Mouse (Mus musculus): ENCODE measurements around the gene Pym1. TPM values are rescaled to one million over a fixed set of nuclear protein-coding genes. Genes with fewer than 3 reads are reported as not detected.
"Not testable (repeated sequence)": the region's sequence is repeated elsewhere in the genome, so short reads cannot be mapped to it uniquely, and the experiment has no call there.

Gene Pym1
- total RNA-seq (2017) = 30.7 to 38.7 TPM (median 34.9 TPM) in 3 replicates

DNA sequence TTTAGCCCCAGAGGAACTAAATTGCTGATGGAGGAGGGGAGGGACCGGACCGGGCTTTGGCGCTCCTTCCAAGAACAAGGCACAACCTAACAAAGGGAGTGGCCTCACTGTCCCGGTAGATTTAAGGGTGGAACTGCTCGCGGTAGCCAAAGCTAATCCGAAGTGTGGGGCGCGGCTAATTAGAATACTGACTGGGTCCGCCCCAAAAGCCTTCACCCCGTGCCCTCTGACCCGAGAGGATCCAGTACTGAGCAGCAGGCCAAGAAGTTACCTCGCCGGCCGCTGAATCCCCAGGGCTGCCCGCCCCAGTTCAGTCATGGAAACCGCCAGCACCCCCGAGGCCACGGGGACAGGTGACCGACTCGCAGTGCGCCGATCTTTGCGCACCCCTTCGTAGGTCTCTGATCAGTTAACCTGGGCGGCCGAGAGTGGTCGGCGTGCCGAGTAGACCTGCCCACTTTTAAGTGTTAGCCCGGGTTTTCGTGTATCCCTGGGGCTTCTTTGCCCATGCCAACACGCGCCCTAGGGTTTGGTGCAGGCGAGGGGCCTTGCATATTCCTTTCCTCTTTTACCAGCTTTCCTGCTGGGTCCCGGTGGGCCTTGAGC, at the start of gene Pym1:
Gene Pym1 (plus strand): TSS at position 244 of the 606 bp plus-strand sequence.
- ATAC-seq (replicated peaks; ENCODE audit: insufficient number of reproducible peaks, low FRiP score, low TSS enrichment, poor library complexity, severe bottlenecking) = peak; percentile 70

- no peak for ATAC-seq (replicated peaks; ENCODE audit: insufficient number of reproducible peaks, low FRiP score, low TSS enrichment, poor library complexity, severe bottlenecking)
Observed at GRCm38 (mm10) chr10:128699006-128699405, 48.7 kb upstream of the Pym1 start.

DNA sequence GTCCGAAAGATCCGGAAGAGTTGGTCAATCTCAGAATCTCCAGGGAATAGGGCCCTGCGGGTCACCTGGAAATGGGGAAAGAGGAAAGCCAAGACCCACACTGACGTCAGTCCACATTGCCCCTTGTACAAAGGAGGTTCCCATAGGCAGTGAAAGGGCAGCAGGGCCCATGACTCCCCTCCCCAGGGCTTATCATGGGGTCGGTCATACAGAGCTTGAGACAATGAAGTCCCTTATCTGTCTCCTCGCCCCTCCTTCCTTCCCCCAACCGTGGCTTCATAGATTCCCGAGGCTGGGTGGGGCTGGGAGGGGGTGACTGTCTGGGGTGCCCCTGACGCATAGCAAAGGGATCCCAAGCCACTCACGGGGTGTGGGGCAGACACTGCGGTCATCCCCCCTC, 48.1 kb upstream of the Pym1 start:
- no peak for ATAC-seq (replicated peaks; ENCODE audit: insufficient number of reproducible peaks, low FRiP score, low TSS enrichment, poor library complexity, severe bottlenecking)

- no peak for ATAC-seq (replicated peaks; ENCODE audit: insufficient number of reproducible peaks, low FRiP score, low TSS enrichment, poor library complexity, severe bottlenecking)
Observed at GRCm38 (mm10) chr10:128700712-128701111, 47.0 kb upstream of the Pym1 start.

DNA sequence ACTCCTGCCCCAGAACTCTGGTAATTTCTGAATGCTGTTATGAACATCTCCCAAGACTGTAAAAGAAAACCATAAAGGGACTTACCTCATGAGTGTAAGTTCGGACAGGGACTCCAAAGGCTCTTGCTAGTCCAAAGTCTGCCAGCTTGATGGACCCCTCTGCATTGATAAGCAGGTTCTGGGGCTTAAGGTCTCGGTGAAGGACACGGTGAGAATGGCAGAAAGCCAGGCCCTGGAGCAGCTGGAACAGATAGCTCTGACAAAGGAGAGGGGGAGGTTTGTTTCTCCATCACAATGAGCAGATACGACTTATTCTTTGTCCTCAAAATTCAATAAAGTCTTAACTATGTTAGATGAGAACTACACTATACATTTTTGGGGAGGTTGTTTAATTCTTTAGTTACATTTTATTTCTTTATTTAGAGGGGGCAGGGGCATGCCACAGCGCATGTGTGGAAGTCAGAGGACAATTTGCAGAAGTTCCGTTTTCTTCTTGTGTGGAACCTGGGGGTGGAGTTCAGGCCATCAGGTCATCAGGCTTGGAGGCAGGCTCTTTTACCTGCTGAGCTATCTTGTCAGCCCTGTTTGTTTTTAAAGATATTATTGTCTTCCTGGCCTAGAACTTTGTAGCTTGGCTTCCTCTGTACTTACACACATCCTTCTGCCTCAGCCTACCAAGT, 45.2 kb upstream of the Pym1 start:
- no peak for ATAC-seq (replicated peaks; ENCODE audit: insufficient number of reproducible peaks, low FRiP score, low TSS enrichment, poor library complexity, severe bottlenecking)

DNA sequence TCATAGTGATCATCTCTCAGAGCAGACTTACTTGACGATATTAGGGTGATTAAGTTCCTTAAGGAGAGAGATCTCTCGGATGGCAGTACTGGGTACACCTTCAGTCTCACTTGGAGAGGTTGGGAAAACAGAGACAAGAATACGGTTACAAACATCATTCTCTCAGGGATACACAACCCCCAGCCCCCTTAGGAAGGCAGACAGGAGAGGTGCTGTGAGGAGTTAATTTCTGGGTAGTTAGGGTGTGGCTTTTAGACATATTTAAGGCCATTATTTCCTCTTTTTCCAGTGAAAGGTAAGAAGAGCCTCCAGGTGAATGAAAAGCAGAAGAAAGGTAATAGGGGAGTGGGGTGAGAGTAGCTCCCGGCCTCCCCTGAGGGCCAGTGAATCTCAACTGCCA, 43.8 kb upstream of the Pym1 start, which contains the start of gene Pmel:
Gene Pmel (plus strand): TSS at position 301 of the 400 bp plus-strand sequence.
- ATAC-seq (replicated peaks; ENCODE audit: insufficient number of reproducible peaks, low FRiP score, low TSS enrichment, poor library complexity, severe bottlenecking) = no peak

- ATAC-seq (replicated peaks; ENCODE audit: insufficient number of reproducible peaks, low FRiP score, low TSS enrichment, poor library complexity, severe bottlenecking) = peak; percentile 73
Observed at GRCm38 (mm10) chr10:128704491-128705316, 43.0 kb upstream of the Pym1 start, which contains the start of gene Cdk2. Gene Cdk2, minus strand, starts transcription at chr10:128705031.

- ATAC-seq (replicated peaks; ENCODE audit: insufficient number of reproducible peaks, low FRiP score, low TSS enrichment, poor library complexity, severe bottlenecking) = no peak
Observed at GRCm38 (mm10) chr10:128705317-128705693, 42.4 kb upstream of the Pym1 start.

DNA sequence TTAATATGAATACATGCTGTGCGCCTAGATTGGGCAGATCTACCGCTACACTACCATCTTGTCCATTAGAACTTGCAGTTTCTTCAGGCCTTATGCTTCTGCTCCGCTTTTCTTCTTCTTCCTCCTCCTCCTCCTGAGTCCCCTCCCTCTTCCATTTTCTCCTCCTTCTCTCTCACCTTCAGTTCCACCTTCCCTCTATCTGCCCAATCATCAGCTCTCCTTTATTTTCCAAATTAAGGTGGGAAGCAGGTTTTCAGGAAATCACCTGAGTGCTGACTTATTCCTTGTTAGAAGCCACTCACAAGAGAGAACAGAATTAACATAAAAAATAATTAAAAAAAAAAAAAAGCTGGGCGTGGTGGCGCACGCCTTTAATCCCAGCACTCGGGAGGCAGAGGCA, 36.4 kb upstream of the Pym1 start:
- not testable (repeated sequence) for ATAC-seq (replicated peaks; ENCODE audit: insufficient number of reproducible peaks, low FRiP score, low TSS enrichment, poor library complexity, severe bottlenecking)

DNA sequence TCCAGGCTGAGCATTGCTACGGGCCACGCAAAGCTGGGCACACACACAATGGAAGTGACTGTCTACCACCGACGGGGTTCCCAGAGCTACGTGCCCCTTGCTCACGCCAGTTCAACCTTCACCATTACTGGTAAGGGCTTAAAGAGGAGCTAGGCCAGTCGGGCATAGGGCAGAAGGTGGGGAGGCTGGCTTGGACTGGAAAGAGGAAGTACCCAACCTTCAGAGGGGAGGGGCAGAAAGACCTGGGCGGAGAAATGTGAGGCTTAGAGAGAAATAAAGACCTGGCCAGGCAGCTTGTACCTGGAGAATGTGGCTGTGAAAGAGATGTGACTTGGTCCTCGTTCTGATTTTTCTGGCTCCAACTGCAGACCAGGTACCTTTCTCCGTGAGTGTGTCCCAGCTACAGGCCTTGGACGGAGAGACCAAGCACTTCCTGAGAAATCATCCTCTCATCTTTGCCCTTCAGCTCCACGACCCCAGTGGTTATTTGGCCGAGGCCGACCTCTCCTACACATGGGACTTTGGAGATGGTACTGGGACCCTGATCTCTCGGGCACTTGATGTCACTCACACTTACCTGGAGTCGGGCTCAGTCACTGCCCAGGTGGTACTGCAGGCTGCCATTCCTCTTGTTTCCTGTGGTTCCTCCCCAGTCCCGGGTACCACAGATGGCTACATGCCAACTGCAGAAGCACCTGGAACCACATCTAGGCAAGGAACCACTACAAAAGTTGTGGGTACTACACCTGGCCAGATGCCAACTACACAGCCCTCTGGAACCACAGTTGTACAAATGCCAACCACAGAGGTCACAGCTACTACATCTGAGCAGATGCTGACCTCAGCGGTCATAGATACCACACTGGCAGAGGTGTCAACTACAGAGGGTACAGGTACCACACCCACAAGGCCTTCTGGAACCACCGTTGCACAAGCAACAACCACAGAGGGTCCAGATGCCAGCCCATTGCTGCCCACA, 31.8 kb upstream of the Pym1 start:
- peak; percentile 82 for ATAC-seq (replicated peaks; ENCODE audit: insufficient number of reproducible peaks, low FRiP score, low TSS enrichment, poor library complexity, severe bottlenecking)

GRCm38 (mm10) chr10:128725466-128725865, 22.2 kb upstream of the Pym1 start:
- ATAC-seq (replicated peaks; ENCODE audit: insufficient number of reproducible peaks, low FRiP score, low TSS enrichment, poor library complexity, severe bottlenecking) = not testable (repeated sequence)

DNA sequence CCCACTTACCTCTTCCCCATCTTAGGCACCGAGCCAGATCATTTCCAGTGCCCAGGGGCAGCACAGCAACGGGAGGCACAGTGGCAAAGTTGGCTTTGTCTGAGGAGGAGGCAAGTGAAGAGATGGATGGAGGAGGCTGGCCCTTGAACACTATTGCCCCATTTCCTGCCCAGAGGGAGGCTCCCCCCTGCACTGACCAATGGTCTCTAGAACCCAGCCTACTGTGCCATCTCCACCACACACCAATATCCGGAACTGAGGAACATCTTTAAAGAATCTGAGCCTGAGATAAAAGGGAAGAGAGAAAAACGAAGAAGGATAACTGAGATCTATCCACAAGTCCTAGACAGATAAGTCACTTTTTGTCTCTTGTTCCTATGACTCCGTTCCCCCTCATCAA, 19.6 kb upstream of the Pym1 start:
- ATAC-seq (replicated peaks; ENCODE audit: insufficient number of reproducible peaks, low FRiP score, low TSS enrichment, poor library complexity, severe bottlenecking) = no peak

GRCm38 (mm10) chr10:128731002-128731433, 16.7 kb upstream of the Pym1 start:
- peak; percentile 77 for ATAC-seq (replicated peaks; ENCODE audit: insufficient number of reproducible peaks, low FRiP score, low TSS enrichment, poor library complexity, severe bottlenecking)

DNA sequence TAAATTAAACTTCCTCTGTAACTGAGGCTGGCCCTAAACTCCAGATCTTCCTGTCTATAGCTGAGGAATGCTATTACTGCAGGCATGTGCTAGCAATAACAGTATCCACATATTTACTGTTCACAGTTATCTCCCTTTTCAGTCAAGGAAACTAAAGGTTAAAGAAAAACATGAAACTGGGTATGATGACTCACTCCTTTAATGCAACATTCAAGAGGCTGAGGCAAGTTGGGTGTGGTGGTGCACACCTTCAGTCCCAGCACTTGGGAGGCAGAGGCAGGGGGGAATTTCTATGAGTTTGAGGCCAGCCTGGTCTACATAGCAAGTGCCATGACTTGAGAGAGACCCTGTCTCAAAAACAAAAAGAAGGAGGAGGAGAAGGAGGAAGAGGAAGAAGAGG, 15.7 kb upstream of the Pym1 start:
- ATAC-seq (replicated peaks; ENCODE audit: insufficient number of reproducible peaks, low FRiP score, low TSS enrichment, poor library complexity, severe bottlenecking) = no peak

GRCm38 (mm10) chr10:128737435-128737834, 10.3 kb upstream of the Pym1 start:
- no peak for ATAC-seq (replicated peaks; ENCODE audit: insufficient number of reproducible peaks, low FRiP score, low TSS enrichment, poor library complexity, severe bottlenecking)

DNA sequence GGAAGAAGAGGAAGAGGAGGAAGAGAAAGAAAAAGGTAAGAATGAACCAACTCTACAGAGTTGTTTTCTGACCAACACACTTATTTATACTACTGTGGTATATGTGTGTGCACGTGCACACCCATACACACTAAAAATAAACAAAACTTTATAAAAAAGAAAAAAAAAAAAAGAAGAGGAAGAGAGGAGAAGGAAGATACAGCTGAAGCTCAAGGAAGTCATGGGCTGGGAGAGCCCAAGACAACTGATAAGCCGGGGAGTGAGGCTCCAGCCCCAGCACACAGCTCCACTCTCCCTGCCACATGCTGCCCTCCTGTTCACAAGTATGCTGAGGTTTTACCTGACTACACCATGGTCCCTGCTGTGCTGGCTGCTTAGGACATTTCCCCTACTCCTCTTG, 7.4 kb upstream of the Pym1 start:
- ATAC-seq (replicated peaks; ENCODE audit: insufficient number of reproducible peaks, low FRiP score, low TSS enrichment, poor library complexity, severe bottlenecking) = no peak

GRCm38 (mm10) chr10:128742616-128743015, 5.1 kb upstream of the Pym1 start:
- no peak for ATAC-seq (replicated peaks; ENCODE audit: insufficient number of reproducible peaks, low FRiP score, low TSS enrichment, poor library complexity, severe bottlenecking)

- no peak for ATAC-seq (replicated peaks; ENCODE audit: insufficient number of reproducible peaks, low FRiP score, low TSS enrichment, poor library complexity, severe bottlenecking)
Observed at GRCm38 (mm10) chr10:128743235-128743634, 4.5 kb upstream of the Pym1 start.
